Mouse (Mus musculus): ENCODE measurements around the gene Prr7. TPM values are rescaled to one million over a fixed set of nuclear protein-coding genes. Genes with fewer than 3 reads are reported as not detected.

The Prr7 gene
- polyA plus RNA-seq, 1 experiment from 2014 or later = 1.3 TPM

DNA sequence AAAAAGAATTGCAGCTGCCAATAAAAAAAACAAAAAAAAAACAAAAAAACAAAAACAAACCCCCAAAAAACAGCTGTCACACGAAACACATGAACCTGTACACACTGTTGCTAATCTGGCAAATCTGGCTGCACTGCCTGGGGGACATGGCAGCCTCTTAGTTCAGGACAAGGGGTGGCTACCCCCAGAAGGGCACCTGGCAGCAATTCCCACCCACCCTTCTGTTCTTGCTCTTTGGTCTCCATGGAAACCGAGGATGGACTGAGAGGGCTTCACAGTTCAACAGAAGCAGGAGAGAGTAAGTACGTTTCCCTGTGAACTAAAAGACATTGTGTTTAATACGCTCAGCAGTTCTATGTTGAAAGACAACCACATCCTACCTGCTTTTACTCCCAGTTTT lies 31.6 kb downstream of the Prr7 start:
- H3K9me3 ChIP-seq = no peaks in the 10 kb centered on the region
- WGBS = 33% methylated on average over 4 of the region's 4 CpGs
- peaks cover 20% of the 10 kb centered on the region for H3K4me1 ChIP-seq
- H3K9ac ChIP-seq = no peak overlapping the region
- H3K27ac ChIP-seq = no peak overlapping the region
- H3K27me3 ChIP-seq = no peaks in the 10 kb centered on the region
- H3K4me2 ChIP-seq (replicated peaks) = no peak overlapping the region
- no peak for ATAC-seq (ENCODE audit: insufficient number of reproducible peaks, insufficient read depth, low FRiP score, low TSS enrichment)
- peaks cover 32% of the 10 kb centered on the region for H3K36me3 ChIP-seq
- no peak overlapping the region for H3K4me3 ChIP-seq

DNA sequence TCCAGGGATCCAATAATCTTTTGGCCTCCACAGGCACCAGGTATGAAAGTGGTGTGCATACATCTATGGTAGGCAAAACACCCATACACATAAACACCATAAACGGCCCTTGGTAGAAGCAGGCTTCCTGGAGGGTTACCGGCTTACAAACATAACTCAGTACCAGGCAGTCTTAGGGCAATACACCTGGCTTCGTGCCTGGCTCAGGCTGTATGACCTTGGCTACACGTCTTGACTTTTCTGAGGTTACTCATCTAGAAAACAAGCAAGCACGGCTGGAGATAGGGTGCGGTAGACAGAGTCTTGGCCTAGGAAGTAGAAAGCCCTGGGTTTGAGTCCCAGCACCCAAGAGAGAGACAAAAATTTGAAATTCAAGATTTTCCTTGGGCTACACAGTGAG lies 32.6 kb downstream of the Prr7 start:
- Histone ChIP-seq H3K9ac (no peak overlapping the region), H3K4me3 (no peak overlapping the region), H3K27me3 (no peaks in the 10 kb centered on the region), H3K4me2 (replicated peaks) (no peak overlapping the region), H3K36me3 (peaks cover 40% of the 10 kb centered on the region), H3K4me1 (peaks cover 20% of the 10 kb centered on the region), H3K27ac (no peak overlapping the region), H3K9me3 (no peaks in the 10 kb centered on the region)
- no peak for ATAC-seq (ENCODE audit: insufficient number of reproducible peaks, insufficient read depth, low FRiP score, low TSS enrichment)
- WGBS = 84% methylated on average over 6 of the region's 6 CpGs

DNA sequence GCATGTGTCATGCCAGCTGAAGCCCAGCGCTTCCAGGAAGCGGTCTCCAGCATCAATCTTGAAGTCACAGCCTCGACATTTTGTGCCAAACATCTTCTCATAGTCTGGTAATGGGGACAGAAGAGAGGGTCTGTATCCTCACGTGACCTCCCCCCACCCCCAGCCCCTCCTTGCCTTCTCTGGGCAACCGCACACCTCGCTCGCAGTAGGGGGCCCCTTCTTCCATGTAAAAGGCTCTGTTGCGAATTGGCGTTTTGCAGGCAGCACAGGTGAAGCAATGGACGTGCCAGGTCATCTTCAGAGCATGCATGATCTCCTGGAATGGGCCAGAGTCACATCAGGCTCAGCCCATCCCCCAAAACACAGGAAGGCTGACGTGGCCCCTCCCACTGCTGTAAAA lies 34.8 kb downstream of the Prr7 start:
- H3K36me3 ChIP-seq = peaks cover 62% of the 10 kb centered on the region
- H3K27me3 ChIP-seq = no peaks in the 10 kb centered on the region
- no peak overlapping the region for H3K4me2 ChIP-seq (replicated peaks)
- no peak overlapping the region for H3K9ac ChIP-seq
- 61% methylated on average over 11 of the region's 11 CpGs for WGBS
- H3K4me1 ChIP-seq = peaks cover 20% of the 10 kb centered on the region
- ATAC-seq (ENCODE audit: insufficient number of reproducible peaks, insufficient read depth, low FRiP score, low TSS enrichment) = no peak
- H3K27ac ChIP-seq = no peak overlapping the region
- no peak overlapping the region for H3K4me3 ChIP-seq
- no peaks in the 10 kb centered on the region for H3K9me3 ChIP-seq

DNA sequence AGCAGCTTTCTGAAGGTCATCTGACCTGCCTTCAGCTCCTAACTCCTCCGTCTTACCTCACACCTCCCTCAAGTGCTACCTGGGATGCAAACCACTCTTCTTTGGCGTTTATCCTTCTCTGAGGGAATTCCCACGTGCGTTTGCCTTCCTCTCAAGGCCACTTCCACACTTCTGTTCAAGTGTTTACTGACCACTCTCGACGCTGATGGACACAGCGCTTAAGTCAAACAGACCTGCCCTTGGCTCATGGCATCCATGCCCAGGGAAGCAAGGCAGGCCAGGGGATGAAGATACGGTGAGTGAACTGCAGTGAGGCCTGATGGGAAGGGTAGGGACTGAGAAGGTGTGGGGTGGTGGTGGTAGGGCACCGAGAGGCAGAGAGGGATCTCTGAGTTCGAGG lies 36.5 kb downstream of the Prr7 start:
- Histone ChIP-seq H3K4me2 (replicated peaks) (no peak overlapping the region), H3K4me1 (peaks cover 10% of the 10 kb centered on the region), H3K9ac (no peak overlapping the region), H3K4me3 (no peak overlapping the region), H3K9me3 (no peaks in the 10 kb centered on the region), H3K27me3 (no peaks in the 10 kb centered on the region), H3K27ac (no peak overlapping the region), H3K36me3 (peaks cover 78% of the 10 kb centered on the region)
- ATAC-seq (ENCODE audit: insufficient number of reproducible peaks, insufficient read depth, low FRiP score, low TSS enrichment) = no peak
- WGBS = 81% methylated on average over 10 of the region's 10 CpGs

DNA sequence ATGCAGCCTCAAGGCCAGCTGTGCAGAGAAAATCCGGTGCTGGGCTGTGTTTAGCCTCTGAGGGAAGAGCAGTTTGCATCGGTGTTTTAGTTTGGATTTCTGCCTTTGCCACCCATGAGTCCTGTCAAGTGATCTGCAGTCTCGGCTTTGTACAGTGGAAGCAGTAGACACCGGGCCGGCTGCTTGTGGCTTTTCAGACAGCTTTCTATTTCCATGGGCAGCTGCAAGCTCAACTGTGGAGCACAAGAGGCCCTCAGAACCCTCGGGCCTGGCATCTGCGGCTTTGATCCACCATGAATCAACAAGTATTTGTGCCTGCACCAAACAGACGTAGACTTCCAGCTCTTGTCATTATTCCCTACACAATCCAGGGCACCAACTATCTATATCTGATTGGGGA lies 38.3 kb downstream of the Prr7 start:
- H3K9ac ChIP-seq = no peak overlapping the region
- H3K27me3 ChIP-seq = no peaks in the 10 kb centered on the region
- H3K9me3 ChIP-seq = no peaks in the 10 kb centered on the region
- 85% methylated on average over 8 of the region's 8 CpGs for WGBS
- H3K4me3 ChIP-seq = no peak overlapping the region
- no peak overlapping the region for H3K27ac ChIP-seq
- peaks cover 92% of the 10 kb centered on the region for H3K36me3 ChIP-seq
- no peaks in the 10 kb centered on the region for H3K4me1 ChIP-seq
- no peak overlapping the region for H3K4me2 ChIP-seq (replicated peaks)
- ATAC-seq (ENCODE audit: insufficient number of reproducible peaks, insufficient read depth, low FRiP score, low TSS enrichment) = no peak

DNA sequence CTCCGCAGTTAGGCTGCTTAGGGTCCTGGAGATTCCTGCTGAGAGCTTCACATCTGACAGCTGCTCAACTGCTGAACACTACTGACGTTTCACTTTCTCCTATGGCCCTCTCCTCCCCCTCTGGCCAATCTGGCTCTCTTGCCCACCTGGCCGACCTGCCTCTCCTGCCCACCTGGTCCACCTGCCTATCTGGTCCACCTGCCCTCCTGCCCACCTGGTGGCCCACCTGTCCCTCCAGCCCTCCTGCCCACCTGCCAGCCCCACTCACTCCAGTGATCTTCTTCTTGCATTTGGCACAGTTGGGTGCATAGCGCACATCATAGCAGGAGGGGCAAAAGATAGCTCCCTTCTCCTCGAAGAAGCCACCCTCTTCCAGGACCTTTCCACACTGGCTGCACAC lies 40.3 kb downstream of the Prr7 start:
- no peak for ATAC-seq (ENCODE audit: insufficient number of reproducible peaks, insufficient read depth, low FRiP score, low TSS enrichment)
- no peaks in the 10 kb centered on the region for H3K4me1 ChIP-seq
- no peak overlapping the region for H3K27ac ChIP-seq
- peaks cover 94% of the 10 kb centered on the region for H3K36me3 ChIP-seq
- no peak overlapping the region for H3K4me2 ChIP-seq (replicated peaks)
- no peaks in the 10 kb centered on the region for H3K27me3 ChIP-seq
- no peak overlapping the region for H3K9ac ChIP-seq
- H3K9me3 ChIP-seq = no peaks in the 10 kb centered on the region
- 88% methylated on average over 5 of the region's 5 CpGs for WGBS
- no peak overlapping the region for H3K4me3 ChIP-seq

DNA sequence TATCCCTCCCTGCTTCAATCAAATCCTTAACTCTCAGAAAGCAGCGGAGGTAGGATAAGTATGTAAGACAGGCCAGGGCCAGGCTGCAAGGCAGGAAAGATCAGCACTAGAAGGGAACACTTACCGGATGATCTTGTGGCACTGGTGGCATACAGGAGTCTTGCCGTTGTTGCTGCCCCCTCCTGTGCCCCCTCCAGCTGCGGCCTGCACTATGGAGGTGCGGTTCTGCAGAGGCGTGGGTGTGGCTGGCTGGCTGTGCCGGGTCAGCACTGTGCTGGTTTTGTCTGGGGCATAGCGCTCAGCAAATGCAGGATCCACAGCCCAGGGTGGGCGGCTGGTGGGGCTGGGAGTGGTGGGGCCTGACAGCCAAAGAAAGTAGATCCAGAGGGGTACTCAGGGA lies 41.7 kb downstream of the Prr7 start:
- no peak overlapping the region for H3K4me3 ChIP-seq
- H3K36me3 ChIP-seq = peaks cover 97% of the 10 kb centered on the region
- no peak overlapping the region for H3K9ac ChIP-seq
- WGBS = 94% methylated on average over 9 of the region's 9 CpGs
- H3K4me1 ChIP-seq = peaks cover 9% of the 10 kb centered on the region
- no peak overlapping the region for H3K4me2 ChIP-seq (replicated peaks)
- no peak for ATAC-seq (ENCODE audit: insufficient number of reproducible peaks, insufficient read depth, low FRiP score, low TSS enrichment)
- H3K27me3 ChIP-seq = no peaks in the 10 kb centered on the region
- no peak overlapping the region for H3K27ac ChIP-seq
- no peaks in the 10 kb centered on the region for H3K9me3 ChIP-seq

DNA sequence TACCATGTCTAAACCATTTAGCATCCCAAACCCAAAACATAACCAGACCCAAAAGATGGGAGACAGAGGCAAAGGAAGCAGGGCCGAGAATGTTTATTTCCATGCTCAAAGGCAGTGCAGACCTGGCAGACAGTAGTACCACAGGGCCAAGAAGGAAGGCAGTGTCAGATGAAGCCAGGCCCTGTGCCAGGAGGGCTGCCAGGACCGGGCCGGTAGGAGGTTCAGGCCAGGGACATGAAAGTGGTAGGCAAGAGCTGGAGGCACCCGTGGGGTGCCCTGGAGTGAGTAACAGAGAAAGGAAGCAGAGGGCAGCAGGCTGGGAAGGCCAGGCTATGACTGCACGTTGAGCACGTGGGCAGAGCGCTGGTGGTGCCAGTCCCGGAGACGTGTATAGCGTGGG lies 42.6 kb downstream of the Prr7 start:
- H3K27me3 ChIP-seq = no peaks in the 10 kb centered on the region
- no peak overlapping the region for H3K4me3 ChIP-seq
- 96% methylated on average over 10 of the region's 10 CpGs for WGBS
- no peaks in the 10 kb centered on the region for H3K9me3 ChIP-seq
- H3K4me2 ChIP-seq (replicated peaks) = no peak overlapping the region
- peaks cover 18% of the 10 kb centered on the region for H3K4me1 ChIP-seq
- H3K9ac ChIP-seq = no peak overlapping the region
- H3K27ac ChIP-seq = no peak overlapping the region
- H3K36me3 ChIP-seq = peaks cover 89% of the 10 kb centered on the region
- ATAC-seq (ENCODE audit: insufficient number of reproducible peaks, insufficient read depth, low FRiP score, low TSS enrichment) = no peak

DNA sequence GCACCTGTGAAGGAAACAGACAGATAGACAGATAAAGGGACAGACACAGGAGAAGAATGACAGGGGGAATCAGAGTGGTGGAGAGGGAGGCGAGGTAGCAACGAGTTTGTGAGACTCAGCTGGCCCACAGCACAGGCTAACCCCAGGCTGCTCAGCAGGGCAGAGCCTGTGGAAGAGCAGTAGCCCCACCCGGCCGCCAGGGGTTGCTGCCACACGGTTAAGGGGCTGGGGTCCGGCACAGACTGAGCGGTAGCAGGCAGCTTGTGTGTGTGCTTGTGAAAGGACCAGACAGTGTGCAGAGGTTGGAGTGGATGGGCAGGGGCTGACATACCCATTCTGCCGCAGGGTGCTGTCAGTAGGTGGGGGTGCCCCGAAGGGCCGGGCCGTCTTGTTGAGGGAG lies 43.8 kb downstream of the Prr7 start:
- ATAC-seq (ENCODE audit: insufficient number of reproducible peaks, insufficient read depth, low FRiP score, low TSS enrichment) = no peak
- WGBS = 58% methylated on average over 11 of the region's 11 CpGs

DNA sequence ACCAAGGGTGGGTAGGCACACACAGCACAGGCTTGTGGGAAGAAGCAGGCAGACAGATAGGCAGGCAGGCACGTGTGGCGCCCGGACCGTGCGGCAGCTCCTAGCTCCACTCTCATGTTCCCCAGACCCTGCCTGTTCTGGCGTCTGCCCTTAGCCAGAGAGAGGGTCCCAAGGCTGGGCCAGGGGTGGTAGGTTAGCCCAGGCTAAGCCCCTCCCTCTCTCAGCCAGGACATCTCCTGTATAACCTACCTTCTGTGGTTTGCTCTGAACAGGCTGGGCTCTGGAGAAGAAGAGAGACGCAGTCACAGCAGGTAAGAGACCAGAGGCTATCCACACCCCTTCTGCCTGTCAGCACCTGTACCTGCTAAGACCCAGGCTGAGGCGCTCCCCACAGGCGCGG lies 44.5 kb downstream of the Prr7 start:
- H3K27me3 ChIP-seq = no peaks in the 10 kb centered on the region
- WGBS = 93% methylated on average over 10 of the region's 10 CpGs
- no peak for ATAC-seq (ENCODE audit: insufficient number of reproducible peaks, insufficient read depth, low FRiP score, low TSS enrichment)
- H3K36me3 ChIP-seq = peaks cover 72% of the 10 kb centered on the region
- no peaks in the 10 kb centered on the region for H3K9me3 ChIP-seq
- no peak overlapping the region for H3K9ac ChIP-seq
- H3K4me3 ChIP-seq = no peak overlapping the region
- no peak overlapping the region for H3K4me2 ChIP-seq (replicated peaks)
- H3K4me1 ChIP-seq = peaks cover 25% of the 10 kb centered on the region
- H3K27ac ChIP-seq = no peak overlapping the region

More for the DNA sequence above, 43.8 kb downstream of the Prr7 start:
- Histone ChIP-seq H3K36me3 (peaks cover 78% of the 10 kb centered on the region), H3K4me2 (replicated peaks) (no peak overlapping the region), H3K9me3 (no peaks in the 10 kb centered on the region), H3K27me3 (no peaks in the 10 kb centered on the region), H3K27ac (no peak overlapping the region), H3K4me3 (no peak overlapping the region), H3K9ac (no peak overlapping the region), H3K4me1 (peaks cover 25% of the 10 kb centered on the region)

DNA sequence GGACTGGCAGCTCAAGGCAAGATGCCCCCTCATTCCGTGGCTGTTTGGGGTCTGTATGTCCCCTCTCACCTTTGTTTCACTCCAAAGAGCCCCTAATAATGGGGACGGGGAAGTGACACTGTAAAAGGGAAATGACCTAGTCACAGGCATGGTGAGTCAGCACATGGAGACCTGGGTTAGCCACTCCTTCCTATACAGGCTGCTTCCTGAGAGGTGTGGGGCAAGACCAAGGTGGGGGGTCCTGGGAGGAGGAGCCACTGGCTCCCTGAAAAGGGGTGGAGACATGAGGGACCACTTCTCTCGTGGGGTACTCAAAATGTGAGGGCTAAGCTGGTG lies 46.2 kb downstream of the Prr7 start:
- H3K4me2 ChIP-seq (replicated peaks) = peak overlapping the region; percentile 66
- H3K27me3 ChIP-seq = no peaks in the 10 kb centered on the region
- H3K9me3 ChIP-seq = no peaks in the 10 kb centered on the region
- H3K36me3 ChIP-seq = peaks cover 54% of the 10 kb centered on the region
- peaks cover 28% of the 10 kb centered on the region for H3K4me1 ChIP-seq
- H3K27ac ChIP-seq = peak overlapping the region; percentile 88
- H3K9ac ChIP-seq = 0 out of 2 replicates have a peak overlapping the region, but pooled peaks have one; percentile 87
- H3K4me3 ChIP-seq = peak overlapping the region; percentile 89; the same call in 1 of the 2 replicates
- 24% methylated on average over 3 of the region's 3 CpGs for WGBS
- peak; percentile 6; the same call in 1 of the 2 replicates for ATAC-seq (ENCODE audit: insufficient number of reproducible peaks, insufficient read depth, low FRiP score, low TSS enrichment)

DNA sequence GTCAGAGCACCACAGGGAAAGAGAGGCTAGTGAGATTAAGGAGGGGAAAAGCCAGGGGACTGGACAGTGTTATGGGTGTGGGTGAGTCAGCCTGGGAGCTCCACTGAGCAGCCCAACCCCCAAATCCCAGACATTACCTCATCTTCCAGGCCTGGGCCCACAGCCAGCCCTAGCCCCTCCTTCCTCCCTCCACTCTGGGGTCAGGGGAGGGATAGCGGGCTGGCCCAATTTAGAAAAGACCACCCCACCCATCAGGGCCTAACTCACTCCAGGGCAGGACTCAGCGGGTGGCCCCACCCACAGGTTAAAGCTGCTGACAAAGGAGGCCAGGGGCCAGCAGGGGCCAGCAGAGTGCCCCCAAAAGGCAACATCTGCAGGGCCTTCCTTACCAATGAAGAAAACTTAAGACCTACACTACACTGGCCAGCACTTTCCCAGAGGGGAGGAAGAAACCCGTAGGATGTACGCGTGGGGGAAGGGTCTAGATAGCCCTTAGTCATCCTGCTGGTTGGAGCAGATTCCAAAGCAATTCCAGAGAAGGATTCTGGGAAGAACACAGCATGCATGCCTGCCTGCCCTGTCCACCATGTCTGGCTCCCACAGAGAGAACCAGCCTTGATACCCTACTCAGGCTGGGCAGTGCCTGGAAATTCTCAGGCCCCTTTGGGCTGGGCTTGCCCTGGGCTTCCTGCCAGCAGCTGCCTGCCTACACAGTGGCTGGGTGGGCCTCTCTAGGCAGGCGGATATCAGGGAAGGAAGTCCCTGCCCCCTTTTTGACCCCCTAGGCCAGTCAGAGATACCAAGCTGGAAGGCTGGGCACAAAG lies 46.8 kb downstream of the Prr7 start:
- ATAC-seq (ENCODE audit: insufficient number of reproducible peaks, insufficient read depth, low FRiP score, low TSS enrichment) = peak; percentile 61
- Histone ChIP-seq H3K27me3 (no peaks in the 10 kb centered on the region), H3K4me3 (peak overlapping the region; percentile 89), H3K9ac (peak overlapping the region; percentile 87), H3K9me3 (no peaks in the 10 kb centered on the region), H3K4me1 (peaks cover 28% of the 10 kb centered on the region), H3K4me2 (replicated peaks) (peak overlapping the region; percentile 66), H3K27ac (peak overlapping the region; percentile 88), H3K36me3 (peaks cover 48% of the 10 kb centered on the region)
- 7% methylated on average over 6 of the region's 6 CpGs for WGBS
